Mouse (Mus musculus): ENCODE measurements around the gene Slfn14. TPM values are rescaled to one million over a fixed set of nuclear protein-coding genes. Genes with fewer than 3 reads are reported as not detected.
"Not testable (repeated sequence)": the region's sequence is repeated elsewhere in the genome, so short reads cannot be mapped to it uniquely, and the experiment has no call there.

Gene Slfn14
- polyA plus RNA-seq (2014; fragmentation: Nextera tagmentation; extraction: Ambion mirVana), result 0.10 and 0.18 TPM in 2 replicates

GRCm38 (mm10) chr11:83286566-83286965 is at the start of gene Slfn14:
Gene Slfn14, minus strand, starts transcription at chr11:83286726.
- WGBS, result 76% methylated on average over 1 of the region's 1 CpGs
- no peaks in the 10 kb centered on the region for H3K27me3 ChIP-seq (ENCODE audit: control insufficient read depth, insufficient read depth, low read length)
- no peaks in the 10 kb centered on the region for H3K4me1 ChIP-seq (ENCODE audit: control insufficient read depth, insufficient read depth, low read length)
- no peak for ATAC-seq (ENCODE audit: low FRiP score, low TSS enrichment)
- H3K27ac ChIP-seq (ENCODE audit: low read depth, low read length), result no peak within 1 kb of the TSS
- H3K4me3 ChIP-seq (ENCODE audit: low read length), result no peak within 1 kb of the TSS
- H3K4me2 ChIP-seq (replicated peaks; ENCODE audit: low read depth, low read length), result no peak within 1 kb of the TSS
- no peaks in the 10 kb centered on the region for H3K9me3 ChIP-seq (ENCODE audit: control insufficient read depth, low read length)
- H3K9ac ChIP-seq (ENCODE audit: low read depth, low read length), result no peak within 1 kb of the TSS
- H3K36me3 ChIP-seq (ENCODE audit: control insufficient read depth, insufficient read depth, low read length), result no peaks in the 10 kb centered on the region

- Histone ChIP-seq H3K36me3 (ENCODE audit: control insufficient read depth, insufficient read depth, low read length) (peaks cover 80% of the 10 kb centered on the region), H3K4me1 (ENCODE audit: control insufficient read depth, insufficient read depth, low read length) (no peaks in the 10 kb centered on the region), H3K4me3 (ENCODE audit: low read length) (no peak overlapping the region), H3K4me2 (replicated peaks; ENCODE audit: low read depth, low read length) (no peak overlapping the region), H3K27ac (ENCODE audit: low read depth, low read length) (no peak overlapping the region), H3K9me3 (ENCODE audit: control insufficient read depth, low read length) (no peaks in the 10 kb centered on the region), H3K9ac (ENCODE audit: low read depth, low read length) (no peak overlapping the region), H3K27me3 (ENCODE audit: control insufficient read depth, insufficient read depth, low read length) (no peaks in the 10 kb centered on the region)
- 87% methylated on average over 7 of the region's 7 CpGs for WGBS
- ATAC-seq (ENCODE audit: low FRiP score, low TSS enrichment), result no peak
Measured at GRCm38 (mm10) chr11:83335826-83336225, 49.3 kb upstream of the Slfn14 start.

- 65% methylated on average over 3 of the region's 3 CpGs for WGBS
- Histone ChIP-seq H3K4me1 (ENCODE audit: control insufficient read depth, insufficient read depth, low read length) (no peaks in the 10 kb centered on the region), H3K4me3 (ENCODE audit: low read length) (no peak overlapping the region), H3K27me3 (ENCODE audit: control insufficient read depth, insufficient read depth, low read length) (no peaks in the 10 kb centered on the region), H3K4me2 (replicated peaks; ENCODE audit: low read depth, low read length) (no peak overlapping the region), H3K9me3 (ENCODE audit: control insufficient read depth, low read length) (no peaks in the 10 kb centered on the region), H3K27ac (ENCODE audit: low read depth, low read length) (no peak overlapping the region), H3K9ac (ENCODE audit: low read depth, low read length) (no peak overlapping the region), H3K36me3 (ENCODE audit: control insufficient read depth, insufficient read depth, low read length) (peaks cover 82% of the 10 kb centered on the region)
- ATAC-seq (ENCODE audit: low FRiP score, low TSS enrichment), result no peak
Measured at GRCm38 (mm10) chr11:83327427-83327826, 40.9 kb upstream of the Slfn14 start.

GRCm38 (mm10) chr11:83326692-83327091 is 40.2 kb upstream of the Slfn14 start:
- not testable (repeated sequence) for H3K4me1 ChIP-seq (ENCODE audit: control insufficient read depth, insufficient read depth, low read length); ATAC-seq (ENCODE audit: low FRiP score, low TSS enrichment); H3K9me3 ChIP-seq (ENCODE audit: control insufficient read depth, low read length); H3K4me2 ChIP-seq (replicated peaks; ENCODE audit: low read depth, low read length); H3K9ac ChIP-seq (ENCODE audit: low read depth, low read length); H3K27me3 ChIP-seq (ENCODE audit: control insufficient read depth, insufficient read depth, low read length); H3K4me3 ChIP-seq (ENCODE audit: low read length); H3K27ac ChIP-seq (ENCODE audit: low read depth, low read length)
- peaks cover 87% of the 10 kb centered on the region for H3K36me3 ChIP-seq (ENCODE audit: control insufficient read depth, insufficient read depth, low read length)
- WGBS, result 96% methylated on average over 3 of the region's 3 CpGs

- H3K9me3 ChIP-seq (ENCODE audit: control insufficient read depth, low read length), result no peaks in the 10 kb centered on the region
- ATAC-seq (ENCODE audit: low FRiP score, low TSS enrichment), result no peak
- H3K27ac ChIP-seq (ENCODE audit: low read depth, low read length), result no peak overlapping the region
- H3K9ac ChIP-seq (ENCODE audit: low read depth, low read length), result no peak overlapping the region
- H3K4me2 ChIP-seq (replicated peaks; ENCODE audit: low read depth, low read length), result no peak overlapping the region
- H3K36me3 ChIP-seq (ENCODE audit: control insufficient read depth, insufficient read depth, low read length), result peaks cover 52% of the 10 kb centered on the region
- H3K4me3 ChIP-seq (ENCODE audit: low read length), result no peak overlapping the region
- no peaks in the 10 kb centered on the region for H3K27me3 ChIP-seq (ENCODE audit: control insufficient read depth, insufficient read depth, low read length)
- WGBS, result 77% methylated on average over 4 of the region's 4 CpGs
- no peaks in the 10 kb centered on the region for H3K4me1 ChIP-seq (ENCODE audit: control insufficient read depth, insufficient read depth, low read length)
Measured at GRCm38 (mm10) chr11:83319048-83319447, 32.5 kb upstream of the Slfn14 start.

- Histone ChIP-seq H3K4me2 (replicated peaks; ENCODE audit: low read depth, low read length) (no peak overlapping the region), H3K27me3 (ENCODE audit: control insufficient read depth, insufficient read depth, low read length) (no peaks in the 10 kb centered on the region), H3K9ac (ENCODE audit: low read depth, low read length) (no peak overlapping the region), H3K36me3 (ENCODE audit: control insufficient read depth, insufficient read depth, low read length) (peaks cover 24% of the 10 kb centered on the region; the same call in 1 of the 2 replicates), H3K27ac (ENCODE audit: low read depth, low read length) (no peak overlapping the region), H3K9me3 (ENCODE audit: control insufficient read depth, low read length) (no peaks in the 10 kb centered on the region), H3K4me3 (ENCODE audit: low read length) (no peak overlapping the region), H3K4me1 (ENCODE audit: control insufficient read depth, insufficient read depth, low read length) (no peaks in the 10 kb centered on the region)
- ATAC-seq (ENCODE audit: low FRiP score, low TSS enrichment), result no peak
- WGBS, result 83% methylated on average over 5 of the region's 5 CpGs
Measured at GRCm38 (mm10) chr11:83312471-83312870, 25.9 kb upstream of the Slfn14 start.

- 58% methylated on average over 4 of the region's 4 CpGs for WGBS
- Histone ChIP-seq H3K4me3 (ENCODE audit: low read length) (no peak overlapping the region), H3K36me3 (ENCODE audit: control insufficient read depth, insufficient read depth, low read length) (peaks cover 12% of the 10 kb centered on the region; the same call in 1 of the 2 replicates), H3K27ac (ENCODE audit: low read depth, low read length) (no peak overlapping the region), H3K9ac (ENCODE audit: low read depth, low read length) (no peak overlapping the region), H3K27me3 (ENCODE audit: control insufficient read depth, insufficient read depth, low read length) (no peaks in the 10 kb centered on the region), H3K9me3 (ENCODE audit: control insufficient read depth, low read length) (no peaks in the 10 kb centered on the region), H3K4me2 (replicated peaks; ENCODE audit: low read depth, low read length) (no peak overlapping the region), H3K4me1 (ENCODE audit: control insufficient read depth, insufficient read depth, low read length) (peaks cover 18% of the 10 kb centered on the region)
- no peak for ATAC-seq (ENCODE audit: low FRiP score, low TSS enrichment)
Measured at GRCm38 (mm10) chr11:83306700-83307253, 20.3 kb upstream of the Slfn14 start.

GRCm38 (mm10) chr11:83304485-83304884 is 18.0 kb upstream of the Slfn14 start:
- Histone ChIP-seq H3K9me3 (ENCODE audit: control insufficient read depth, low read length) (no peaks in the 10 kb centered on the region), H3K9ac (ENCODE audit: low read depth, low read length) (no peak overlapping the region), H3K4me2 (replicated peaks; ENCODE audit: low read depth, low read length) (peak overlapping the region; percentile 70), H3K36me3 (ENCODE audit: control insufficient read depth, insufficient read depth, low read length) (peaks cover 7% of the 10 kb centered on the region; the same call in 1 of the 2 replicates), H3K27ac (ENCODE audit: low read depth, low read length) (no peak overlapping the region), H3K4me1 (ENCODE audit: control insufficient read depth, insufficient read depth, low read length) (peaks cover 18% of the 10 kb centered on the region), H3K4me3 (ENCODE audit: low read length) (peak overlapping the region; percentile 82; the same call in 1 of the 2 replicates), H3K27me3 (ENCODE audit: control insufficient read depth, insufficient read depth, low read length) (no peaks in the 10 kb centered on the region)
- ATAC-seq (ENCODE audit: low FRiP score, low TSS enrichment), result no peak
- WGBS, result 76% methylated on average over 2 of the region's 2 CpGs

GRCm38 (mm10) chr11:83303751-83304150 is 17.2 kb upstream of the Slfn14 start:
- Histone ChIP-seq H3K4me2 (replicated peaks; ENCODE audit: low read depth, low read length) (peak overlapping the region; percentile 70), H3K9ac (ENCODE audit: low read depth, low read length) (peak overlapping the region; percentile 89; the same call in 1 of the 2 replicates), H3K4me1 (ENCODE audit: control insufficient read depth, insufficient read depth, low read length) (peaks cover 18% of the 10 kb centered on the region), H3K36me3 (ENCODE audit: control insufficient read depth, insufficient read depth, low read length) (peaks cover 5% of the 10 kb centered on the region; the same call in 1 of the 2 replicates), H3K9me3 (ENCODE audit: control insufficient read depth, low read length) (no peaks in the 10 kb centered on the region), H3K4me3 (ENCODE audit: low read length) (peak overlapping the region; percentile 82), H3K27me3 (ENCODE audit: control insufficient read depth, insufficient read depth, low read length) (no peaks in the 10 kb centered on the region), H3K27ac (ENCODE audit: low read depth, low read length) (peak overlapping the region; percentile 97; the same call in 1 of the 2 replicates)
- peak; percentile 24; the same call in 1 of the 2 replicates for ATAC-seq (ENCODE audit: low FRiP score, low TSS enrichment)
- 20% methylated on average over 5 of the region's 5 CpGs for WGBS
